19 mouse cellular contexts compared by ENCODE assay signal in genomic region chr8:115883808-115884207, GRCm38 (mm10).
"Had no signal": no experiment of that assay in that cellular context is flagged by ENCODE, and none has a peak within 500 bp of the region (broad histone marks: within the 10 kb centered on the region; RNA-seq: fewer than 3 reads in every experiment).

No protein-coding gene starts in this region.

- H3K9me3 ChIP-seq: liver, embryonic 13.5 days; liver, embryonic 15.5 days; midbrain, embryonic 10.5 days; midbrain, embryonic 12.5 days; neural tube, embryonic 13.5 days; neural tube, embryonic 15.5 days had no signal

- H3K4me3 ChIP-seq: liver, embryonic 13.5 days; liver, embryonic 15.5 days; midbrain, embryonic 10.5 days; midbrain, embryonic 12.5 days; myocyte; neural tube, embryonic 13.5 days; neural tube, embryonic 15.5 days had no signal

- H3K27me3 ChIP-seq: liver, embryonic 13.5 days; liver, embryonic 15.5 days; midbrain, embryonic 12.5 days; neural tube, embryonic 13.5 days; neural tube, embryonic 15.5 days had no signal

- ATAC-seq: liver, postnatal 0 days; midbrain, embryonic 16.5 days had no signal

- H3K27ac ChIP-seq: liver, embryonic 13.5 days; liver, embryonic 15.5 days; midbrain, embryonic 10.5 days; midbrain, embryonic 12.5 days; neural tube, embryonic 13.5 days; neural tube, embryonic 15.5 days had no signal

- H3K36me3 ChIP-seq: liver, embryonic 13.5 days; liver, embryonic 15.5 days; midbrain, embryonic 10.5 days; midbrain, embryonic 12.5 days; neural tube, embryonic 13.5 days; neural tube, embryonic 15.5 days had no signal

- DNase-seq: liver, embryonic 13.5 days; liver, postnatal 0 days; midbrain, embryonic 14.5 days; retina, postnatal 1 day; right cerebral cortex, adult 18-20 months; right cerebral cortex, postnatal 25 days; right cerebral cortex, postnatal 4 days; spleen, adult 18-20 months; thymus, adult 18-20 months; thymus, postnatal 14 days; thymus, postnatal 36 days had no signal

- H3K9ac ChIP-seq: liver, embryonic 13.5 days; liver, embryonic 15.5 days; liver, postnatal 0 days; midbrain, embryonic 12.5 days; neural tube, embryonic 13.5 days; neural tube, embryonic 15.5 days had no signal

- H3K4me2 ChIP-seq: liver, embryonic 11.5 days; liver, embryonic 13.5 days; liver, embryonic 15.5 days; midbrain, embryonic 12.5 days; neural tube, embryonic 13.5 days; neural tube, embryonic 15.5 days had no signal

- H3K4me1 ChIP-seq: liver, embryonic 13.5 days; liver, embryonic 15.5 days; midbrain, embryonic 10.5 days; midbrain, embryonic 12.5 days; neural tube, embryonic 13.5 days; neural tube, embryonic 15.5 days had no signal
